Mouse (Mus musculus): ENCODE measurements around the gene Aqp6.
A peak's percentile ranks its signal among the peaks of the same experiment; 100 is the strongest.

The Aqp6 gene

DNA sequence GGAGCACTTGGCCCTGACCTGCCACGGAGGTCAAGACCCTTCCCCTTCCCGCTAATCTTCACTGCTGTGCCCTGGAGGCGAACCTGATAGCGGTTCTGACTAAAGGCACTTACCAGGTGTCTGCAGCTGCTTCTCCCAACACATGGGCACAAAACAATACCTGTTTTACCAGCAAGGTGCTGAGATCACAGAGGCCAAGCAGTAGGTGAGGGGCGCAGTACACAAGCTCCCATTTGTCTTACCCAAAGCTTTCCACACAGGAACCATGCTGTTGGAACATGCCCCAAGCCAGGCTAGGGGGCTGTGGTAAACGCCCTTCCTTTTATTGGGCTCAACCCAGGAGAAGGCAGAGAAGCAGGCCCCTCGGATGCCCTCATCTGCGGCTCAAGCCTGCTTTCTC is 3.6 kb upstream of the Aqp6 start:
- no peak for DNase-seq (ENCODE audit: low read depth, low spot score)

DNA sequence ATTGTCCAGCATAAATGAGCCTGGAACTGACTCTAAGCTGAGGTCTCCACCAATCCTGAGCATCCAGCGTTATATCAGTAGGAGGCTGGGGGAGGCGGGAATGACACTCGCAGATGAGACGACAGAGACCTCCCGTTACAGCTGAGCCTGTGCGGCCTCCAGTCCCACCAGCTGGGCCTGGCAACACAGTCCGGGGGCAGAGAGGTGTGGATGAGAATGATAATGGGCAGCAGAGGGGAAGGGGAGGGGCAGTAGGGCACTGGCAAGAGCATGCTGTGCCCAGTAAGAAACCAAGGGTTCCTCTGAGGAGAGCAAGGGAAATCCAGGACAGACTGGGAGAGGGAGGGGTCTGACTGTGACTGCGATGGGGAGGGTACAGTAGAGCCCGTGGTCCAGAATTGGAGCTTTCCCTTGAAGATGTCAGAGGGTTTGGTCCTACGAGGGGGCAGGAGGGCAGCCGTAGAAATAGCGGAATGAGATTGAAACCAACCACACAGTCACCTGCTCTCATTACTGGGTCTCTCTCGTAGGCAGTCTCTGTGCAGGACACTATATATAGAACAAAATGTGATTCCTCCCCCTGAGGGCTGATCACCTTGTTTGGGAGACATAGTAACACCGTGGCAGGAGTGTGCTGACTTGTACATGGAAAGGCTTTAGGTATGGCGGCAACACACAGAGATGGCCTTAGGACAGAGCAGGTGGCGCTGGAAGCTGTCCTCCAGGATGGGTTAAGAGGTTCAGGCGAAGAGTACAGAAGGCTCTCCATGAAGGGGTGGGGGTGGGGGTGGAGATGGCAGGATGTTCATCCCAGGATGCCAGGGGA is 1.7 kb upstream of the Aqp6 start:
- no peak for DNase-seq (ENCODE audit: low read depth, low spot score)

DNA sequence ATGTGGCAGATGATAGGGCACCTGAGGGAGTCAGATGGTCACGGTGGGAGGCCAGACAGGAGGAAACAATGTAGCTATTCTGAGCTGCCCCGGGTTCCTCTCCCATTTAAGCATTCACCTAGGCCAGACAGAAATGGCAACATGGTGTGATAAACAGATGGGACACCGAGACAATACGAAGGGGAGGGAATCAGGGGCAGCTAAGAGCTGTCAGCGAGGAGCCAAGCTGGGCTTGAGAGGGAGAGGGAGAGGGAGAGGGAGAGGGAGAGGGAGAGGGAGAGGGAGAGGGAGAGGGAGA is 572 bp downstream of the Aqp6 start:
- no peak for DNase-seq (ENCODE audit: low read depth, low spot score)

DNA sequence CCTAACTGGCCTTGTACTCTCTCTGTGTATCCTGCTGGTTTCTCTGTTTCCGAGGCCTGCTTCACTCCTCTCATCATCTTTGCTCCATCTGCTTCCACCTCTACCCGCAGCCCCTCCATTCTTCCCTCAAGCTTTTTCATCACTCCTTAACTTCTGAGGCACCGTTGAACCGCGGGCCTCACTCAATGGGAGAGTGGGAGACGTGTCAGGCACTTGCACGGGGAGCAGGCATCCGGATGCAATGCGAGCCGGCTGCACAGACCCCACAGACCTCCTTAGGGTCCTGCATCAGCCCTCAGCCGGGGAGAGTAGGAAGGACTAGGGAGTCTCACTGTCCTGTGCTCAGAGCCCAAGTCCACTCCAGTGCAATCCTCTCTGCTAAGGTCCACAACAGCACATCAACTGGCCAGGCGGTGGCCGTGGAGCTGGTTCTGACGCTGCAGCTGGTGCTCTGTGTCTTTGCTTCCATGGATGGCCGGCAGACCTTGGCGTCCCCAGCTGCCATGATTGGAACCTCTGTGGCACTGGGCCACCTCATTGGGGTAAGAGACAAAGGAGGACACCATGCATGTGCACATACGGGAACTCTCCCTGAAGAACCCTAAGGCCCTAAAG is 1.1 kb downstream of the Aqp6 start:
- no peak for DNase-seq (ENCODE audit: low read depth, low spot score)

DNA sequence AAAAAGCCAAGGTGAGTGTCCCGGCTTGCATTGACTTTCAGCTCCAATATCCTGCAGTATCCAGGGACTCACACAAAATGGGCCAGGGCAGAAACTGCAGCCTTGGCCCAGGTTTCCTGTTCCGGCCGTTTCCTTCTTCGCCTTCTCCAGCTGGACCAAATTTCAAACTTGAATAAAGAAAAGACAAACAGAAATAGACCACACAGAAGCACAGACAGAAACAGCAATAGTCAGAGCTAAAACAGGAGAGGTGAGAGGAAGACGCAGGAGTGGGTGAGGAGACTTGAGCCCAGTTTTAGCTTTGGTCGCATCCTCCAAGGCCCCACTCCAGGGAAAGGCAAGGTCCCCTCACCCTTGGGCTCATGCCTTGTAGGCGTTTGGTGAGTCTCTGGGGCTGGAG is 2.0 kb downstream of the Aqp6 start:
- DNase-seq (ENCODE audit: low read depth, low spot score) = no peak

DNA sequence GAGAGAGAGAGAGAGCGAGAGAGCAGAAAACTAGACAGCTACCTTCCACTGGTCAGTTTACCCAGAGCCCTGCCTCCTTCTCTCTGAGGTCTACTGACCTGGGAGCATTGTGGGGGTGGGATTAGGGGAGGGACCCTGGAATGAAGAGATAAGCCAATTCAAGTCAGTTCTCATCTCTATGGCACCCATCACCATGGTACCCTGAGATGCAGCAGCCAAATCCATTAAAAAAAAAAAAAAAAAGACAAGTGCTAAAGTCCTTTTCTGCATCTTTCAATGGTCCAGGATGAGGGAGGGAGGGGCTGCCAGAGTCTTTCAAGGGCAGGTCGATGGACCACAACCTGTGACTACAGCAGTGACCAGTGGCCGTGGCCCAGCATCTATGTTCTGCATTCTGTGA is 4.4 kb downstream of the Aqp6 start:
- no peak for DNase-seq (ENCODE audit: low read depth, low spot score)

DNA sequence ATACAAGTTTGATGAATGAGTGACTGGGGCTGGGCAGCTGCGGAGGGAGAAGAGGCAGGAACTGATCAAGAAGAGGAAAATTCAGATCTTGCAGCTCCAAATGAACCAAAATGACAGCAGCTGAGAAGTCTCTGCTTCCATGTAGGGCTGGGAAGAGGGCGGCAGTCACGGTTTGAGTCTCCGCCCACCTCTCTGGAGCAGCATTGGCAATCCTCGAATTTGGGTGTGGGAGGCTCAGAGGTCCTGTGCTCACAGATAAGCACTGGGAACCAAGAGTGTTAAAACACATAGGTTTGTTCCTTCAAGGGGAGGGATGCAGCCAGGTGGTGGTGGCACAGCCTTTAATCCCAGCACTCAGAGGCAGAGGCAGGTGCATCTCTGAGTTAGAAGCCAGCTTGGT is 5.3 kb downstream of the Aqp6 start:
- DNase-seq (ENCODE audit: low read depth, low spot score) = no peak

DNA sequence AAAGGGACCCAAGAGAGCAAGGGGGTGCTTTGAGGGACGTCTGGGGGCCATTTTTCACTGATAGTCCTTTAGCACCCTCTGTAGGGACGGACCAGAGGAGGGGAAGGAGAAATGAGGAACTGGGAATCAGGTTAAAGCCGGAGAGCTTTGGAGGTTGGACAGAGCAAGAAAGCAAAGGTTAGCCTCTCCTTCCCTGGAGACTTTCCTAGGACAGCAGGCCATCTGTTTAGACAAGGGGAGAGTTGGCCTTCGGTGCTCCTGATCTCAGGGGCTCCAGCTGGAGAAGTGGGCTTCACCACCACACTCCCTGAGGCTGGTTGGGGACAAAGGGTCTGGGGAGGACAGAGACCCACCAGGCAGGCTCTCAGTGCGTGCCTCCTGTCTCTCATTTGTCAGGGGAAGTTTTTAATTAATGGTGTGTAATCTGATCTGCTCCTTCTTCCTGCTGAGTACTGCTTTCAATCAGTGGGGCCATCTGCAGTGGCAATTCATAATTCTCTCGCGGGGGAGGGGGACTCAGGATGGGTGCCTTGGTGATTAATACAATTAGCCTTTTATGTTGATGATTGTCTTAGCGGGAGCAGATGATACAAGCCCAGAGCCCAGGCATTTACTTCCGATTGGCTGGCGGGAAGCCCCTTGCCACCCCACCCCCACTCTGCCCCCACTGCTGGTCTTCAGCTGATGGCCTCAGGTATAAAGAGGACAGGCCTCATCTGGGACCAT is 6.4 kb downstream of the Aqp6 start:
- DNase-seq (ENCODE audit: low read depth, low spot score) = no peak

DNA sequence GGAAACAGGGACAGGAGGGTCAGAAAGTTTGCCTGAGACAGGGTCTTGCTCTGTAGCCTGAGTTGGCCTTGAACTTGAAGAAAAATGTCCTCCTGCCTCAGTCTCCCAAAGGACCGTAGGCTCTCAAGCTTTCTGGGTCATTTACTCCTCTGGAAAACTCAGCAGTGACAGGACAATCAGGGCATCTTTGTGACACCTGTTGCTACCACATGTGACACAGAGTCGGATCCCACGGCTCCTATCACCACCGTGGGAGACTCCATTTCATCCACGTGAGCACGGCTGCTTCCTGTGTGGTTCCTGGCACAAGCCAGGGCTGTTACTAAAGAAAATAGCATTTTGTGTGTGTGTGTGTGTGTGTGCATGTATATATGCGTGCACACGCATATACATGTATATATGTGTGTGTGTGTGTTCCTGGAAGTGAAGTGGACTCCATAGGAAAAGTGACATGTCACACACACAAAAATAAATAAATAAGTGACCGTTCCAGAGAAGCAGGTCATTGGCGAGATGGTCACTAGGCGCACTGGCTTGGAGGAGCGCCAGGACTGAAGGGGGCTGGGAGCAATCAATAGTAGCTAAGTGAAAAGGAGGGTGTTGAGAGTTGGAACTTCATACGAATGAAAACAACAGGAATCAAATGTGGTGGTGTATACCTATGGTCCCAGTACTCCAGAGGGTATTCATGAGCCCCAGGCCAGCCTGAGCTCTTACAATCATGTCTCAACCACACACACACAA is 7.4 kb downstream of the Aqp6 start:
- DNase-seq (ENCODE audit: low read depth, low spot score) = no peak

DNA sequence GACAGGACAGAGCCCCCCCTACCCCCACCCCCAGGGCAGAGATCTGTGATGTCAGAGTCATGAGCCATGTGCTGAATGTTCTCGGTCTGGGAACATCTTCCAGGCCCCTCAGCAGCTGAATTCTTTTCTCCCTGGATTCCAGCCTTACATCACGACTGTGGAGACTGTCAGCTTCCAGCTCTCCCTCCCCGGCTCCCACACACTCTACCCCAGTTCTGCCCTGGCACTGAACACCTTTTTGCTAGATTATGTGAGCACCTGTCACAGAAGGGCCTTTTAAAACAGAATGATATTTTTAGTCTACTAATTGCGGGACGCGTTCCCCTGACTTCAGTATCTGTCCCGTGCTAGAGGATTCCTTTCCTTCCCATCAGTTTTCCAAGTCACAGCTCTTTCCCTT is 10.4 kb downstream of the Aqp6 start:
- DNase-seq (ENCODE audit: low read depth, low spot score) = no peak

DNA sequence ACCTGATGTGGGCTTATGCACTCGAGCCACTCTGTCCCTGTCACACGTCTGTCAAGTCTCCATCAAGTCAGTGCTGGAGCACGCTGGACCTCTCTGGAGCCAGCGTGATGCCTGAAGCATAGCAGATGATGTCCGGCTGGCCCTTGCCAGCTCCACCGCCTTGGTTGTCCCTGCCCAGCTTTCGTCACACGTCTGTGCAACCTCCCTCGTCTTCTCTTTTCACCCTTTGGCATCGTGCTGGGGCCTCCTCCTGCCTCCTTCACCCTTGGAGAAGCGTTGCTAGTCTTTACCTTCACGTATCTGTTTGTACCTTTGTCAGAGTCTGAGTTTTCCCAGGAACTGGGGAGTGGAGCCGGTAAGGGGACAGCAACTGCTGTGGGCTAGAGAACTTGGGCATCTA is 13.1 kb downstream of the Aqp6 start:
- no peak for DNase-seq (ENCODE audit: low read depth, low spot score)

DNA sequence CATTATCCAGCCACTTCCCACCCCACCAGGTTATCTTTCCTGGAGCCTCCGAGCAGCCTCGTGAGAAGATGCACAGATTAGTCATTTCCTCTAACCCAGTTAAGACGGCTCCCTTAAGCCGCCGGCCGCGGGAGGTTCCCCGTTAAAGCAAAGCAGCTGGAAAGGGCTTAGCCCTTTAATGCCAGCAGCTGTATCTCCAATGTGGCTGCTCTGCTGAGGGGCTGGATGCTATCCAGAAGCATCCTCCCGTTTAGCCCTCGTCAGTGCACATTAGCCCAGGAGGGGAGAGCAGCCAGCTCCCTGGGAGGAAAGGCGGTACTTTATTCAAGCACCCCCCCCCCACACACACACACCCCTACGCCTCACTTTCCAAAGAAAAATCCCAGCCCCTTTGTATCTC is 13.6 kb downstream of the Aqp6 start:
- peak; percentile 85 for DNase-seq (ENCODE audit: low read depth, low spot score)

DNA sequence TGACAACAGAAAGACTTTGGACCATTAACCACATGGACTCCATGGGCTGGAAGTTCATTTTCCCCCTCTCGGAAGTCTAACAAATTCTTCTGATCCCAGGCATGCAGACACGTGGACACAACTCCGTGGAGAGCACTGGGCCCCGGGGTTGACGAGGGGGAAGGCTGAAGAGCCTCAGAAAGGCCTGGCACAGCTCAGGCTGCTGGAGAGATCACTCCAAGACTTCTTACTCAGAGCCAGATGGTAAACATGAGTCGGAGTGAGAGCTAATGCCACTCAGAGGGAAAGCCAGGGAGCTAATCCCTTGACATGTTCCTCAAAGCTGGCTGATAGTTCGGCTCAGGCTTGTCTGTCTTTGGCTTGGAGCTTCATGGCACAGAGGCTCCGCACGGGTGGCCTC is 14.0 kb downstream of the Aqp6 start:
- DNase-seq (ENCODE audit: low read depth, low spot score) = peak; percentile 84

DNA sequence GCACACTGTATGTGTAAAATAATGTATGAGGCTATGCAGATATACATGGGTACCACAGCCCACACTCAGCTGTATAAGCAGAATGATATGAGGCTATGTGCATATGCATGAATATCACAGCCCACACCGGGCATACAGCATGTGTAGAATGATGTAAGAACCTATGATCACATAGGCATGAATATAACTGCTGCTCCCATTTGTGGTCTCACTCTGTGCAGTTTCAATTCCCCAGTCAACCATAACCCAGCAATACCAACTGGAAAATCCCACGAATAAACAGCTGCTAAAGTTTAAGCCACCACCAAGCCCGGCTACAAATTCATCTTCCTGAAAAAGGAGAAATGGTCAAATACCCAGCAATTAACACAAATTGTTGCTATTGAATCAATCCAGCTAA is 17.4 kb downstream of the Aqp6 start:
- DNase-seq (ENCODE audit: low read depth, low spot score) = no peak

DNA sequence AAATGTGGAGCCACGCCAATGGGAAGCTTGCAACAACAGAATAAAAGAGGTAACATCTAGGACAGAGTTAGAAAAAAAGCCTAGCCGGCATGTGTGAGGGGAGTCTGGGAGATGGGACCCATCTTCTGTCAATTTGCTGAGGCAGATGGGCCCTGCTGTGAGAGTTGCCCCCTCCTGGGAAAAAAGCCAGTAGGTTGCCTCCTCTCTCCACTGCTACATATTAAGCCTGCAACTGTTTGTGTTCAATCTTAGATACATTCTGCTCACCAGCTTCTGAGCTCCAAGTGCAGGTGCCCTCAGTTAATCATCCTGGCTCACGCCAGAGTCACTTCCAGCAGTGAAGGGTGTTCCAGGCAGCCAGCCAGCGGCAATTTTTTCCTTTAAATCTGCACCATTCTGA is 18.6 kb downstream of the Aqp6 start:
- no peak for DNase-seq (ENCODE audit: low read depth, low spot score)

DNA sequence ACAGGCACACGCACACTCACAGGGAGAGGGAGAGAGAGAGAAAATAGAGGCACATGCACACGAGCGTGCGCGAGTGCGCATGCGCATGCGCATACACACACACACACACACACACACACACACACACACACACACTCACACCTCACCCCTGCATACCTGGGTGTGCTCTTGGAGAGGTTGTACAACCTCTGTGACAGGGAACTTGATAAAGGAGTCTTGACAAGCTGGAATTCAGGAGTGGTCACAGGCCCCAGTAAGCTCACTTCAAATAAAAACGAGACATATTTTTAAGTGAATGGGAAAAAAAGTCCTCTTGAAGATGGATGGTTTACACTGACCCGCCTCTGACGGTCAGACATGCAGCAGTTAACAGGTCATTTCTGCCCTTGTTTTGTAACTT is 20.9 kb downstream of the Aqp6 start:
- no peak for DNase-seq (ENCODE audit: low read depth, low spot score)

DNA sequence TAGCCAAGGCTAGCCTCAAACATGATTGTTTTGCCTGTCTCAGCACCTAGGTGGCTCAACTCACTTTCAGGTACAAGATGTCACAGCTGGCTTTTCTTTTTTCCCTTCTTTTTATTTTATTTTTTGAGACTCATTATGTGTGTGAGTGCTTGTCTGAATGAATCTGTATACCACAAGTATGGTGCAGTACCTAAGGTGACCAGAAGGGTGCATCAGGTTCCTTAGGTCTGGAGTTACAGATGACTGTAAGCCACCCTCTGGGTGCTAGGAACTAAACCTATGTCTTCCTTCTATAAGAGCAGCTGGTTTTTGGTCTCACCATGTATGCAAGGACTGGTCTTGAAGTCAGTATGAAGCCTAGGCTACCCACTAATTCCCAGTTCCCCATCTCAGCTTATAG is 30.4 kb downstream of the Aqp6 start:
- DNase-seq (ENCODE audit: low read depth, low spot score) = peak; percentile 72

DNA sequence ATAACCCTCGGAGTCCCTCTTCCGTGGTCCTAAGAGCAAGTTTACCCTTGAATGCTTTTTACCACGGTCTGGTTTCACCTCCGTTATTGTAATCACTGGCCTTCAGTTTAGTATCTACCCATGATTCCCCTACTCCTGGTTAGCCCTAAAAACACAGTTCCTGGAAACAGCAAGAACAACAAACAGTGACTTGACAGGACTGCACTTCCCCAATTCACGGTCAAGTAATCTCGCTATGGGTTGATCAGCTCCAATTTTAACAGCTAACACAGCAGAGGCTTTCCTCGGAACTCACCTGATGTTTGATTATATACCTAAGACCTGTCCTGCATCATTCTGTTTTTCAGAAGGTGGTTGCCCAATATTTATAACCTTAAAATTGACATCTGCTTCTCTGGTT is 33.5 kb downstream of the Aqp6 start:
- DNase-seq (ENCODE audit: low read depth, low spot score) = no peak

DNA sequence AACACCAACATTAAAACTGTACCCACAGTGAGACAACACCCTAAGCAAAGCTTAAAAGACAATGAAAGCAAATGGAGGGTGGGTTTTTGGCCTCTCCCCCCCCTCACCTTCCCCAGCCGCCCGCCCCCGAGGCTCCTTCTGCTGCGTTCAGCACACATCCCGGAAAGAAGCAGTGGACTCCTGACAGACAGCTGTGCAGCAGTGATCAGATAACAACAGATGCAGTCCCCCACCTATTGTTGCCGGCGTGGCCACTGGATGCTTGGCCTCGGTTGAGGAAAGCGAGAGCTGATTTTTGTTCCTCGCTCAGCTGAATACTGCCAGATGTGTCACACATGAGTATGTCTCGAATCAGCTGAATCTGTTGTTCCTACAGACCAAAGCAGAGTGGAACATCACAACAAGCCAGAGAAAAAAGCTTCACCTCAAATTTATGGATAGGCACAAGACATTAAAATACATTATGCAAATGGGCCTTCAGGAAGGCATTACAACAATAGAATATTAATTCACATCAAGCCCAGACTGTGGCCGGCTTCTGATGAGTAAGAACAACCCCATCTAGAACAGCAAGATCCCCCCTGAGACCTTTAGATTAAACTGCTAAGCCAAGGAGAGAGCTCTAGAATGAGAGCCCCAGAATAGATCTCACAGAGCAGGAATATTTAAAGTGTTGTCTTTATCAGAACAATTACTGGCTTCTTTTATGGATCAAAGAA is 36.4 kb downstream of the Aqp6 start:
- no peak for DNase-seq (ENCODE audit: low read depth, low spot score)

DNA sequence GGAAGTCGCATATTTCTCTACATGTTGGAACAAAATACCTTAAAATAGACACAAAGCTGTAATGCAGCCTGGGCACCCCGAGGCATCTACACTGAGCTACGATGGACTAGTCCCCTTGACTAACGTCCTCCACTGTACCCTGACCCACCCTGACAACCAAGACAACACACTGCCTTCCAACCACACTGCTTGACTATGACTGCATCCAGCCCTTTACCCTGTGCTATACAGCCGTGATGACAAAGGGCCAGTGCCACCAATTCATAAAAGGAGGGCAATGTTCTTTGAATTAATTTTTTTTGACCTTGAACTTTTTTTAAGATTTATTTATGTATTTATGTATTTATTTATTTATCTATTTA is 36.9 kb downstream of the Aqp6 start:
- no peak for DNase-seq (ENCODE audit: low read depth, low spot score)

DNA sequence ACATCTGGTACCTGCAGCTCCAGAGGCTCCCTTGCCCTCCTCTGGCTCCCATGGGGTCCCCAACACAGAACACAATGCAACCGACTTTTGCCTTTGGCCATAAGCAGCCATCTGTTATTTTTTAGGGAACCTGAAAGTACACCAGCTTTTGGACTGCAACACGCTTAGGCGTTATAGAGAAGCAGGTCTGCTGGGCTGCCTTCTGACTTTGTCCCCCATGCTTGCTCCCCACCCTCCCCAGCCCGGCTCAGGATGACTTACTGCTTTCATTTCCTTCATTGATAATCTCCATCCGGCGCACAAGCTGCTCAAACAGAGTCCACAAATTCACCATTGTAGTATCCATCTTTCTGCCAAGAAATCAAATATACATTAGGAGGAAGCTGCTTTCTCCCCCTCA is 41.4 kb downstream of the Aqp6 start:
- no peak for DNase-seq (ENCODE audit: low read depth, low spot score)

DNA sequence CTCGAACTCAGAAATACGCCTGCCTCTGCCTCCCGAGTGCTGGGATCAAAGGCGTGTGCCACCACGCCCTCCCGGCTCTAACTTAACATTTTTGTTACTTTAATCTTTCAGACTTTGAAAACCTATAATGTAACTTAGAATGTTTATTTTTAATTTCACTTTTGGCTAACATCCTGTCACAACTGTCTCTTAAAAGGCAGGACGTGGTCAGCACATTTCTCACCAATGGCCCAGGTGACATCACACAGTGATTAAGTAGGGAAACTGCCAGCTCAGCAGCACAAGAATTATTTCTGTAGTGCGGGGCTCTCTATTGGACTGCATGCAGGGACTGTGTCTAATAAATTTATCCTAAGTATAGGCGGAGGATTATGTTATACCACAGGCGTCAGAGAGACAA is 42.6 kb downstream of the Aqp6 start:
- peak; percentile 46 for DNase-seq (ENCODE audit: low read depth, low spot score)

All from 3T3-L1 (cell line).